Mouse (Mus musculus) cerebellum, adult 9-11 months (tissue): ENCODE data around the gene Bdnf.

Source experiments
- DNase-seq: peaks from one replicate; pipeline ENCODE4 v3.0.0; 2022

The Bdnf gene

GRCm38 (mm10) chr2:109709346-109709745, 34.8 kb downstream of the Bdnf start:
- no peak for DNase-seq

DNA sequence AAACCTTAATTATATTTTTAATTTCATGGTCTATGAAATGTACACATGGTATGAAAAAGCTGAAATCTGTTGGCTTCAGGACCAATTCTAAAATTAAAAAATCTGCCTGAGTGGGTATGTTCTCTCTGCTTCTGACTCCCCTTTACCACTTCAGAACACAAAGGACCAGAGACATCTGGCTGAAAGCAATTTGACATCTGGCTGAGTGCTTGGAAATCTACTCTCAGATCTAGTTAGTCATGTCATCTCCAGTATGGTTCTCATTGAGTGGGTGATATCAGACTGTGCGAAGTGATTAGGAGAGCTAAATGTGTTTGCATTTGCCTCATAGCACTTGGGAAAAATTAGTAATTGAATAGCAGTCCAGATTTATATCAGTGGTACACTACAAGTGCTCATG, 36.5 kb downstream of the Bdnf start:
- DNase-seq: no peak

DNA sequence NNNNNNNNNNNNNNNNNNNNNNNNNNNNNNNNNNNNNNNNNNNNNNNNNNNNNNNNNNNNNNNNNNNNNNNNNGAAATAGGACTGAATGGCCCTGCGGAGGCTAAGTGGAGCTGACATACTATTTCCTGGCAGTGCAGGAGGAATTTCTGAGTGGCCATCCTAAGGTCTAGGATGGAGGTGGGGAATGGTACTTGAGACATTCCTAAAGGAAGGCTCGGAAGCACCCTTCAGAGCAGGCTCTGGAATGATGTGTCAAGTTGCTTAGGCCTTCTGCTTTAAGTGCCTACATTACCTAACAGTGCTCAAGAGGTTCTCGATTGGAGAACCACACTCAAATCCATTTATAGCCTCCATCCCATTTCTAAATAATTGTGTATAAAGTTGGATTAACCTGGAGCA, 50.8 kb downstream of the Bdnf start:
- DNase-seq: no peak

GRCm38 (mm10) chr2:109725831-109726230, 51.3 kb downstream of the Bdnf start:
- no peak for DNase-seq

- DNase-seq: no peak
Observed at GRCm38 (mm10) chr2:109729221-109729620, 54.7 kb downstream of the Bdnf start.

- no peak for DNase-seq
Observed at GRCm38 (mm10) chr2:109733201-109734039, 58.9 kb downstream of the Bdnf start.

DNA sequence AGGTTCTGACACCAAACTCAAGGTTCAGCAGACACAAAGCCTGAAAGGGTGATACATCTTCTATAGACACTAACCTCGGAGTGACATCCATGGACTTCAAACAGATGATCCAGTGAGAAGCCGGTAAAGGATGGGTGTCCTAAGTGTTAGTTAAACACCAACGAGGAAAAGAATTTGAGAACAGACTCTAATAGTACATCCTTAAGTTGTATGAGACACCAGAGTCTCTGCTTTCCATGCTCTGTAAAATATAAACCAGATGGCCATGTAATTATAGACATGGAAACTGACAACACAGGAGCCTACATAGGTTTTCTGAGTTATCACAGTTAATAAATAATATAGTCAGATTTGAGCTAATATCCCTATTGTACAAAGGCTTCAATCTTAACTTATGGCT, 59.7 kb downstream of the Bdnf start:
- DNase-seq: no peak

DNA sequence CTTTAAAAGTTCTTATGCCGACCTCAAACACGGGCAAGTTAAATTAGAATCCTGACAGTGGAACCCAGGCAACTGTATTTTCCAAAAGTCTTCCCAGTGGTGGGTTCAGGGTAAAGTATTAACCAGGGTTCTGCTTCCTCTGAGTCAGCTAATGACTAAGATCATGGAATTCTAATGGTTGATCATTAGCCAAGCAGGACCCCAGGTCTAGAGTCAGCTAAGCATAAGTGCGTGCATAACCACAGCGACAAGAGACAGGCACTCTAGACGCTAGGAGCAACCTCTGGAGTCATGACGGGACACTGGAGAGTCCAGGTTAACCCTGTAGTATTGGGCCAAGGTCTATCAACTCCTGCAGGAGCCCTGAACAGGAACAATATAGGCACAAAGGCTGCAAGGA, 60.2 kb downstream of the Bdnf start:
- DNase-seq: no peak

- no peak for DNase-seq
Observed at GRCm38 (mm10) chr2:109735347-109735746, 60.8 kb downstream of the Bdnf start.

DNA sequence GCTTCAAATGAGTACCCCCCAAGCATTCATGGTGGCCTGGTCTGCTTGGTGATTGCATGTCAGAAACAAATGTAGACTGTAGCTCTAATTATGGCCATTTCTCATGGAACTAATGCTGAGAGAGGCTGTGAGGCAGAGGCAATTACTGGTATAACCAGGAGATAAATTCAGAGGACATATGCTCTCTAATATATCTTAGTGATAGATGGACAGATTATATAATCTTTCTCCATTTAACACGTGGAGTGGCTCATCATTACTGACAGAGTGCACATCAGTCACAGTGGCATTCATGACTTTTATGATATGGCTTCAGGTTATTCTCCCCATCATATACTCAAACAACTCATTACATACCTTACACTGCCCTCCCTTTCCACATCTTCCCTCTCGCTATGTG, 61.8 kb downstream of the Bdnf start:
- no peak for DNase-seq

DNA sequence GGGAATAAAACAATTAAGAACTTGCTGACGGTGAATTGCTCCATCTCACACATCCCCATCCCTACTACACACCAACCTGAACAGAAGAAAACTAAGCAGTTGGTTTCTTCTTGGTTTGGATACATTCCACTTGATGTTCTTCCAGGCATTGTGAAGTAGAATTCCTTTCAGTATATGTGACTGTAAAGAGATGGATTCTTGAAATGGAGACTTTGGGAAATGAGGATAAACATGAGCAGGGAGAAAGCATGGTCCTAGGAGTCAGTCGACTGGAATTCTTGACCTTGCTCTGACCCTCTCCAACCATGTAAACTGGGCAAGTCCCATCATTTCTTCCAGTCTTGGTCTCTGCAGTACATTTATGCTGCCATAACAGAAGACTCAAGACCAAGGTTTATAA, 63.8 kb downstream of the Bdnf start:
- DNase-seq: no peak

- DNase-seq: no peak
Observed at GRCm38 (mm10) chr2:109743208-109743960, 68.9 kb downstream of the Bdnf start.

DNA sequence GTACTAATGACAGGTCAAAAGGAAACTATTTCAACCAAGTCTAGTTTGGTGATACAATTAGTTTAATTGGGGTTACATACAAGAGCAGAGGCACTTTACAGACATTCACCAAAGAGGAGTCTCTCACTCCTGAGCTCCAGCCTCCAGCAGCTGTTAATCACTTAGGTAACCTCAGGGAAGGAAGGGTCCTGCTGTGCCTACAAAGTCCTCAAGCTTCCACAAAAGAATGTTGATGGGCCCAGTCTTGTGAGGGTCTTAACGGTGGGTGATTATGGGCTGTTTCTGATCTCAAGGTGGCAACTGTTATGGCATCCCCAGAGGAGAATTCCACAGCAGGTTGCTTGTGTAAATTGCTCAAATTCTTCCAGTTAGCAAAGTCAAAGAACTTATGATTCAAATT, 71.7 kb downstream of the Bdnf start:
- DNase-seq: no peak

- no peak for DNase-seq
Observed at GRCm38 (mm10) chr2:109748412-109748811, 73.9 kb downstream of the Bdnf start.

GRCm38 (mm10) chr2:109748815-109749214, 74.3 kb downstream of the Bdnf start:
- no peak for DNase-seq

- no peak for DNase-seq
Observed at GRCm38 (mm10) chr2:109749964-109750363, 75.5 kb downstream of the Bdnf start.

DNA sequence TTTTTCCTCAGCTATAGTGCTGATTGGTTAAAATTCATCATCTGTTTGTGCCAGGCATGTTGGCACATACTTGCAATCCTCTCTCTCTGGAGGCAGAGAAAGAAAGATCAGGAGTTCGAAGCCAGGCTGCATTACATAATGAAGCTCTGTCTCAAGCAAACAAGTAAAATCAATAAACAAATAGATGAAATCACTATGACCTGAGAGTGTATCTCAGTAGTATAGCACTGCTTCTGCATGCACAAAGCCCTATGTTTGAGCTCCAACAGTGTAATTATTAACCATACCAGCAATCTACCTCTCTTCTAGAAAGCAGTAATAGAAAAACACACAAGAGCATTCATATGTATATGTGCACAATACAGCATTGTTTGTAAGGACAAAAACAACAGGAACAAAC, 76.0 kb downstream of the Bdnf start:
- DNase-seq: no peak

DNA sequence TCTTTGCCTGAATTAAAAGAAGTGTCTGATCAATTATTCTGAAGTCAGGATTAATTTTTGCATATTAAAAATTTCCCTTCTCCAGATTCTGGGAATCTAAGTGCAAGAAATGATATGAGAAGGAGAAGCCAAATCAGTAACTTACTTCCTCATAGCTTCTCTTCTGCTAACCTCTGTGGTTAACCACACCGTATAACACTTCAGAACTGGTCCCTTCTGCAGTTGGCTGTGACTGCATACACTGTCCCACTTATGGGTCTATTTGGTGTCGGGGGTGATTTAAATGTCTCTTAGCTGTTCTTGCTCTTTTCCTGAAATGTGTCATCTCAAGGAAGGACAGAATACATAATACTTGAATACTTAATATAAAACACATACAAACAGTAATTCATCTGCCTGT, 81.8 kb downstream of the Bdnf start:
- DNase-seq: no peak

DNA sequence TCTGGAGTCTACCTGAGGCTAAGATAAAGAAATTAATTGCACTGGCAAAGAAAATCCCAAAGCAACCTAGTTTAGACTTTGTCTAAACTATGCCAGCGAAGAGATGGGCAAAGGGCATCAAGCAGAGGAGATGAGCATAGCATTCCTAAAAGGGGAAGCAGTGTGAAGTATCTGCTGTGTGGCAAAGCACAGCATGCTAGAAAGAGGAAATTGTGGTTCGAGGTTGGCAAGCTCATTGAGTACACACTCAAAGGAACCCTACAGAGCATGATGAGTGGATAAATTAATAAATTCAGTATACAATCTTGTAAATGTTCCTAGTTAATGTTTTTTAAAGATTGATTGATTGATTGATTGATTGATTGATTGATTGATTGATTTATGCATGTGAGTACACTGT, 92.3 kb downstream of the Bdnf start:
- DNase-seq: no peak

DNA sequence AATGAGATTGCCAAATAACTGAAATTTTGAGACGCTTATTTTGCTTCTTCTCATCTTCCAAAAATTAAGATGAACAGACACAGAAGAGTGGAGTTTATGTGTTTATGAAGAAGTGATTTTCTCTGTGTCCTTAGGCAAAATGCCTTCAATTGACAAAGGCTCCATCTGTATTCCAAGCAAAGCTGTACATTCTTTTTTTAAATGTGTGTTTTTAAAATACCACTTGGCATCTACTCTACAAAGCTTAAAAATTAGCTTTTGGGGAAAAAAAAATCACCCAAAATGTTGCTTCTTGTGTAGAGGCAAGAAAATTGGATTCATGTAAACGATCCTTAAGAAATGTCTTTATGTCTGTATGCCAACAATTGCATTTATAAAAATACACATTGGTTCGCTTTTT, 94.3 kb downstream of the Bdnf start:
- DNase-seq: no peak

DNA sequence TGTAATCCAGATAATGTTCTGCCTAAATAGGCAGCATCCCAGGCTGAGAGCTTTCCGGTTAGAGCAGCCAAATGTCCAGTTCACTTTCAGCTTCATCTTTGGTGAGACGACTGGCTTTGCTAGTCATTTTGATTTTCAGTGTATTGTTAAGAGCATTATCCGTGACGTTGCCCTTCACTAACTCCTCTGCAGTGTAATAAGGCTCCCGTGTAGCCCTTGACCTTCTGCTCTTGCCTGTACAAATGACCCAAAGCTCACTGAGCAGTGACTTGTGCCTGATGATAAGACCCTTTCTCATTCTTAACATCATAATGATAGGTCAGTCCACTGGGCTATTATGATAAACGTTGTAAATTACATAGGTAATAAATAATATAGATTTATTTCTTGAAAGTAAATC, 101.9 kb downstream of the Bdnf start:
- no peak for DNase-seq
